8 mouse cellular contexts compared by ENCODE assay signal in genomic region chr4:119247462-119248235, GRCm38 (mm10). TPM values are rescaled to one million over a fixed set of nuclear protein-coding genes. Genes with fewer than 3 reads are reported as not detected.
DNase-seq lines count a peak whose midpoint lies in the region; ATAC-seq and TF ChIP-seq lines count a peak whose summit lies in the region.

No protein-coding gene starts in this region.

- DNase-seq in cerebellum, adult 8-10 months: peak; percentile 30
- no peak for DNase-seq in cerebellum, adult 11 months
- DNase-seq in gastrocnemius, postnatal 25 days: peak; percentile 68
- DNase-seq in induced T-regulatory cell, adult 2 months (ENCODE audit: low read depth): peak; percentile 69
- peak; percentile 58 to 68 for DNase-seq in left cerebral cortex, postnatal 36 days (ENCODE audit: low spot score in 2 of 2)
- peak in 1 of 2 experiments; percentile 68 for DNase-seq in spleen, adult 2 months (ENCODE audit: low read depth in 1 of 2, low spot score in 2 of 2)

- H3K27me3 ChIP-seq in midbrain, embryonic 13.5 days: no peaks in the 10 kb centered on the region
- H3K27me3 ChIP-seq in spleen, adult 2 months (ENCODE audit: control insufficient read depth, insufficient read depth, low read length): no peaks in the 10 kb centered on the region

- no peak overlapping the region for H3K27ac ChIP-seq in cortical plate, adult 2 months (ENCODE audit: insufficient read depth, low read length)
- peak overlapping the region; percentile 61 for H3K27ac ChIP-seq in midbrain, embryonic 13.5 days
- H3K27ac ChIP-seq in spleen, adult 2 months (ENCODE audit: insufficient read depth, low read length): no peak overlapping the region

- WGBS in midbrain, embryonic 13.5 days: 22% methylated on average over 13 of the region's 13 CpGs
- WGBS in spleen, adult 2 months: 51% methylated on average over 13 of the region's 13 CpGs

- no peaks in the 10 kb centered on the region for H3K9me3 ChIP-seq in midbrain, embryonic 13.5 days

- peak; percentile 84 for TF ChIP-seq CTCF in cortical plate, adult 2 months (IDR thresholded peaks at IDR 0.05; ENCODE audit: extremely low read depth, insufficient read depth, low read length)
- peak; percentile 87 for TF ChIP-seq CTCF in spleen, adult 2 months (IDR thresholded peaks at IDR 0.05; ENCODE audit: extremely low read depth, insufficient read depth, insufficient read length, insufficient replicate concordance)

- H3K4me3 ChIP-seq in cortical plate, adult 2 months (ENCODE audit: insufficient read depth, low read length): no peak overlapping the region
- H3K4me3 ChIP-seq in midbrain, embryonic 13.5 days (replicated peaks): no peak overlapping the region
- H3K4me3 ChIP-seq in spleen, adult 2 months (ENCODE audit: extremely low read depth, insufficient read depth, insufficient read length): no peak overlapping the region

- no peak for TF ChIP-seq POLR2A in cortical plate, adult 2 months (IDR thresholded peaks at IDR 0.05; ENCODE audit: extremely low read depth, insufficient read depth, low read length)
- TF ChIP-seq POLR2A in spleen, adult 2 months (IDR thresholded peaks at IDR 0.05; ENCODE audit: low read depth, low read length): no peak

- ATAC-seq in midbrain, embryonic 13.5 days: peak; percentile 83

- no peak overlapping the region for H3K9ac ChIP-seq in midbrain, embryonic 13.5 days (replicated peaks)

- H3K36me3 ChIP-seq in midbrain, embryonic 13.5 days: peaks cover 44% of the 10 kb centered on the region
- no peaks in the 10 kb centered on the region for H3K36me3 ChIP-seq in spleen, adult 2 months (ENCODE audit: control insufficient read depth, insufficient read depth, low read length)

- no peak overlapping the region for H3K4me2 ChIP-seq in midbrain, embryonic 13.5 days (replicated peaks)

- peaks cover 3% of the 10 kb centered on the region; the same call in 1 of the 2 replicates for H3K4me1 ChIP-seq in cortical plate, adult 2 months (ENCODE audit: control insufficient read depth, insufficient read depth, low read length)
- H3K4me1 ChIP-seq in midbrain, embryonic 13.5 days (replicated peaks): peaks cover 17% of the 10 kb centered on the region
- H3K4me1 ChIP-seq in spleen, adult 2 months (ENCODE audit: control insufficient read depth, insufficient read depth, insufficient read length): no peaks in the 10 kb centered on the region

- intact Hi-C loops in left cerebral cortex, postnatal 36 days (cut with DNase I): loop anchor here (5.0 to 10.0 kb wide), 2 partner anchors 45 to 287 kb away; partner anchors contain the start of genes Foxj3, Frg2f1 and Ybx1

RNA-seq across cellular contexts. Expression of gene Cldn19, which starts 7.6 kb away (rescaled TPM):
- polyA plus RNA-seq in cortical plate, adult 2 months (2012; rRNA removed): 0.32 and 0.58 TPM in 2 replicates
- 1 to 10 TPM; 3.2 to 3.8 TPM for total RNA-seq in gastrocnemius, postnatal 25 days (2021)
- under 1 TPM; 0.27 to 0.32 TPM for total RNA-seq in left cerebral cortex, postnatal 36 days (2021)
- polyA plus RNA-seq in midbrain, embryonic 13.5 days (2015; fragmentation: Nextera tagmentation; extraction: Ambion mirVana): 0.55 and 1.3 TPM in 2 replicates
- polyA plus RNA-seq in spleen, adult 2 months (2012; rRNA removed): not detected in 2 replicates

RNA-seq across cellular contexts. Expression of gene P3h1, which starts 14.9 kb away (rescaled TPM):
- polyA plus RNA-seq in cortical plate, adult 2 months (2012; rRNA removed): 10.6 and 10.8 TPM in 2 replicates
- 10 to 100 TPM; 12.0 to 12.6 TPM for total RNA-seq in gastrocnemius, postnatal 25 days (2021)
- 1 to 10 TPM; 4.9 to 7.7 TPM for total RNA-seq in left cerebral cortex, postnatal 36 days (2021)
- 8.1 and 9.9 TPM in 2 replicates for polyA plus RNA-seq in midbrain, embryonic 13.5 days (2015; fragmentation: Nextera tagmentation; extraction: Ambion mirVana)
- 5.9 and 8.1 TPM in 2 replicates for polyA plus RNA-seq in spleen, adult 2 months (2012; rRNA removed)

RNA-seq across cellular contexts. Expression of gene AU022252, which starts 15.1 kb away (rescaled TPM):
- 13.0 TPM in 2 replicates for polyA plus RNA-seq in cortical plate, adult 2 months (2012; rRNA removed)
- total RNA-seq in gastrocnemius, postnatal 25 days (2021): 10 to 100 TPM; 22.5 to 22.8 TPM
- 10 to 100 TPM; 28.0 to 34.5 TPM for total RNA-seq in left cerebral cortex, postnatal 36 days (2021)
- 30.2 and 34.4 TPM in 2 replicates for polyA plus RNA-seq in midbrain, embryonic 13.5 days (2015; fragmentation: Nextera tagmentation; extraction: Ambion mirVana)
- 2.3 and 2.7 TPM in 2 replicates for polyA plus RNA-seq in spleen, adult 2 months (2012; rRNA removed)

RNA-seq across cellular contexts. Expression of gene Tmem269, which starts 29.6 kb away (rescaled TPM):
- 1.2 TPM in 2 replicates for polyA plus RNA-seq in cortical plate, adult 2 months (2012; rRNA removed)
- total RNA-seq in gastrocnemius, postnatal 25 days (2021): under 1 TPM in 1 of 2 experiments, not detected in 1; 0.56 TPM
- under 1 TPM; 0.57 to 0.91 TPM for total RNA-seq in left cerebral cortex, postnatal 36 days (2021)
- polyA plus RNA-seq in midbrain, embryonic 13.5 days (2015; fragmentation: Nextera tagmentation; extraction: Ambion mirVana): 0.34 and 0.36 TPM in 2 replicates
- polyA plus RNA-seq in spleen, adult 2 months (2012; rRNA removed): 0.06 and 0.07 TPM in 2 replicates

RNA-seq across cellular contexts. Expression of gene Ybx1, which starts 46.8 kb away (rescaled TPM):
- 226 and 233 TPM in 2 replicates for polyA plus RNA-seq in cortical plate, adult 2 months (2012; rRNA removed)
- total RNA-seq in gastrocnemius, postnatal 25 days (2021): 100 to 1,000 TPM; 509 to 515 TPM
- total RNA-seq in left cerebral cortex, postnatal 36 days (2021): 100 to 1,000 TPM; 211 to 212 TPM
- 723 and 839 TPM in 2 replicates for polyA plus RNA-seq in midbrain, embryonic 13.5 days (2015; fragmentation: Nextera tagmentation; extraction: Ambion mirVana)
- polyA plus RNA-seq in spleen, adult 2 months (2012; rRNA removed): 79.1 and 103 TPM in 2 replicates
